Mouse (Mus musculus): Measurements from ENCODE around the gene Znhit1. TPM values are rescaled to one million over a fixed set of nuclear protein-coding genes. Genes with fewer than 3 reads are reported as not detected.

The Znhit1 gene
- polyA plus RNA-seq, 1 experiment, result 92.2 TPM

DNA sequence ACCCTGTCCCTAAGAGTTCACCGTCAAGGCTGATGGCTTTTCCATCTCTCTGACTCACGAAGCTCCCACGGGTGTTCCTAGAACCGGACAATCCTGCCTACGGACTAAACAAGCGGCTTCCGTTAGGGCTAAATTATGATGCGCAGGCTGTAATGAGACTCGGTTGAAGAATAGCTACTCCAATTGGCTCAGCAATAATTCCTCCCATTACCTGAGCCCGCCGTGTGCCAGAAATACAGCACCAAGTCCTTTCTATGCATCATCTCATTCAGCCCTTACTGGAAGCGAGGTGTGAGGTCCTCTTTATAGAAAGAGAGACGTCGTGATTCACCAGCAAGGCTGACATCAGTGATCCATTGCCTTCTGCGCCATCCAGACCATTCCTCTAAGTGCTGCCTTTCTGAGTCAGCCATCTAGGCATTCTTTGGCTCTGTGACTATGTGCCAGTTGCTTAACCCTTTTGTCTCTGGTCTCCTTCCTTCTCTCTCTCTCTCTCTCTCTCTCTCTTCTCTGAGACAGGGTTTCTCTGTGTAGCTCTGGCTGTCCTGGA lies 24.7 kb upstream of the Znhit1 start:
- no peak overlapping the region for H3K27ac ChIP-seq (ENCODE audit: insufficient read depth, low read depth, low read length)
- H3K27me3 ChIP-seq (ENCODE audit: control insufficient read depth, insufficient read depth, low read length), result no peaks in the 10 kb centered on the region; the same call in 1 of the 2 replicates
- TF ChIP-seq CTCF (IDR thresholded peaks at IDR 0.05; ENCODE audit: extremely low read depth, insufficient read length, insufficient replicate concordance, low read depth, low read length), result no peak
- no peak for TF ChIP-seq POLR2A (IDR thresholded peaks at IDR 0.05; ENCODE audit: low read depth, low read length)
- 68% methylated on average over 15 of the region's 15 CpGs for WGBS
- H3K36me3 ChIP-seq (ENCODE audit: control insufficient read depth, insufficient read depth, low read length), result no peaks in the 10 kb centered on the region
- H3K4me1 ChIP-seq (ENCODE audit: control insufficient read depth, insufficient read depth, insufficient read length, low read length), result peaks cover 2% of the 10 kb centered on the region; the same call in 1 of the 2 replicates
- H3K4me3 ChIP-seq (ENCODE audit: low read depth, low read length), result no peak overlapping the region

DNA sequence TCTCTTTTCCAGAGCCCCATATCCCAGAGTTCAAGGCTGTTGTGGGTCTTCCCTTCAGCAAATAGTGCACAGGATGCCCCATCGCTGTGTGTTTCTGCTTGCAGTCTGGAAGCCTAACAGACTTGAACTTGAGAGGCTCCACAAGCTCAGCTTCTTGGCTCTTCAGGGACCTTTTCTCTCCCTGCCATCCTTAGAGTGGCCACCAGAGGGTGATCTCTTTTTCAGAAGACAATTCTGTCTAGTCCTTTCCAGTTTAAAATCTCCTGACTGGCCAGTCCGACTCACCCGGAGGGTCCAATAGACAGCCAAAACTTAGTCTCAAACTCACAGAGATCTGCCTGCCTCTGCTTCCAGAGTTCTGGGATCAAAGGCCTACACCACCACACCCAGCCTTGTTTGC lies 22.2 kb upstream of the Znhit1 start:
- H3K27me3 ChIP-seq (ENCODE audit: control insufficient read depth, insufficient read depth, low read length), result no peaks in the 10 kb centered on the region; the same call in 1 of the 2 replicates
- H3K4me1 ChIP-seq (ENCODE audit: control insufficient read depth, insufficient read depth, insufficient read length, low read length), result no peaks in the 10 kb centered on the region
- 24% methylated on average over 3 of the region's 3 CpGs for WGBS
- TF ChIP-seq CTCF (IDR thresholded peaks at IDR 0.05; ENCODE audit: extremely low read depth, insufficient read length, insufficient replicate concordance, low read depth, low read length) (peak; percentile 55; the same call in 1 of the 2 replicates), POLR2A (IDR thresholded peaks at IDR 0.05; ENCODE audit: low read depth, low read length) (no peak)
- no peaks in the 10 kb centered on the region for H3K36me3 ChIP-seq (ENCODE audit: control insufficient read depth, insufficient read depth, low read length)
- H3K27ac ChIP-seq (ENCODE audit: insufficient read depth, low read depth, low read length), result no peak overlapping the region
- H3K4me3 ChIP-seq (ENCODE audit: low read depth, low read length), result no peak overlapping the region

GRCm38 (mm10) chr5:137007276-137007675 lies 19.5 kb upstream of the Znhit1 start:
- no peak for TF ChIP-seq POLR2A (IDR thresholded peaks at IDR 0.05; ENCODE audit: low read depth, low read length)
- no peak for TF ChIP-seq CTCF (IDR thresholded peaks at IDR 0.05; ENCODE audit: extremely low read depth, insufficient read length, insufficient replicate concordance, low read depth, low read length)
- no peak overlapping the region for H3K4me3 ChIP-seq (ENCODE audit: low read depth, low read length)
- 18% methylated on average over 8 of the region's 8 CpGs for WGBS
- H3K27me3 ChIP-seq (ENCODE audit: control insufficient read depth, insufficient read depth, low read length), result no peaks in the 10 kb centered on the region; the same call in 1 of the 2 replicates
- H3K27ac ChIP-seq (ENCODE audit: insufficient read depth, low read depth, low read length), result no peak overlapping the region
- no peaks in the 10 kb centered on the region for H3K4me1 ChIP-seq (ENCODE audit: control insufficient read depth, insufficient read depth, insufficient read length, low read length)
- H3K36me3 ChIP-seq (ENCODE audit: control insufficient read depth, insufficient read depth, low read length), result no peaks in the 10 kb centered on the region

- Histone ChIP-seq H3K27ac (ENCODE audit: insufficient read depth, low read depth, low read length) (no peak overlapping the region), H3K27me3 (ENCODE audit: control insufficient read depth, insufficient read depth, low read length) (no peaks in the 10 kb centered on the region), H3K4me3 (ENCODE audit: low read depth, low read length) (no peak overlapping the region), H3K4me1 (ENCODE audit: control insufficient read depth, insufficient read depth, insufficient read length, low read length) (no peaks in the 10 kb centered on the region), H3K36me3 (ENCODE audit: control insufficient read depth, insufficient read depth, low read length) (0 out of 2 replicates have a peak, but pooled peaks cover 2% of the 10 kb centered on the region)
- TF ChIP-seq CTCF (IDR thresholded peaks at IDR 0.05; ENCODE audit: extremely low read depth, insufficient read length, insufficient replicate concordance, low read depth, low read length) (no peak), POLR2A (IDR thresholded peaks at IDR 0.05; ENCODE audit: low read depth, low read length) (no peak)
- 89% methylated on average over 2 of the region's 2 CpGs for WGBS
These were observed 12.8 kb upstream of the Znhit1 start for GRCm38 (mm10) chr5:137000612-137001011.

DNA sequence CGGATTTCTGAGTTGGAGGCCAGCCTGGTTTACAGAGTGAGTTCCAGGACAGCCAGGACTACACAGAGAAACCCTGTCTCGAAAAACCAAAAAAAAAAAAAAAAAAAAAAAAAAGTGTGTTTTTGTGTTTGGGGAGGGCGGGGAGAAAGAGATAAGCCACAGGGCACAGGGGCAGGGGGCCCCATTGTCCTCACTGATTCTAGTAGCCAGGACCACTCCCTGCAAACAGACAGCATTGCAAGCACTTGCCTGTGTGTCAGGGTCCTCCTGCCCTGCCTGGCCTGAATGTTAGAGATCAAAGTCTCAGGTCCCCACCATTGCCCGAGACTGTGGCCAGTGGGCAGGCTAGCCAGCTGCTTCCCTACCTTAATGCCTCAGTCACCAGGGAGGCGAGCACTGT lies 11.6 kb upstream of the Znhit1 start:
- TF ChIP-seq CTCF (IDR thresholded peaks at IDR 0.05; ENCODE audit: extremely low read depth, insufficient read length, insufficient replicate concordance, low read depth, low read length), result no peak
- TF ChIP-seq POLR2A (IDR thresholded peaks at IDR 0.05; ENCODE audit: low read depth, low read length), result no peak
- Histone ChIP-seq H3K36me3 (ENCODE audit: control insufficient read depth, insufficient read depth, low read length) (0 out of 2 replicates have a peak, but pooled peaks cover 6% of the 10 kb centered on the region), H3K4me1 (ENCODE audit: control insufficient read depth, insufficient read depth, insufficient read length, low read length) (no peaks in the 10 kb centered on the region), H3K4me3 (ENCODE audit: low read depth, low read length) (no peak overlapping the region), H3K27ac (ENCODE audit: insufficient read depth, low read depth, low read length) (no peak overlapping the region), H3K27me3 (ENCODE audit: control insufficient read depth, insufficient read depth, low read length) (no peaks in the 10 kb centered on the region)
- 50% methylated on average over 5 of the region's 5 CpGs for WGBS

DNA sequence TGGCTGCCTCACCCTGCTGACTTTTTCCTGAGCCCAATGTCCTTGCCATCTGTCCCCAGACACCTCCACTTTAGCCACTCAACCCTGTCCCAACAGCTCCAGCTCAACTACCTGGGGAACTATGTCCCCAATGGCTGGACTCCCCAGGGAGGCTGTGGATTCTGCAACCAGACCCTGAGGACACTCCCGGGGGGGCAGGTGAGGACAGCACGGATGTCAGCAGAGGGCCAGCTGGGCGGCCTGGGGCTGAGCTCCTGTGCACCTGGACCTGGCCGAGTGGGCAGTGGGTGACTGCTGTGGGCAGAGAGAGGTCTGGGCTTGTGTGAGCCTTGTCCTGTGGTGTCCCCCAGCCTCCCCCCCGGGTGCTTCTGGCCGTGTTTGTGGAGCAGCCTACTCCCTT lies 2.0 kb upstream of the Znhit1 start:
- Histone ChIP-seq H3K27ac (ENCODE audit: insufficient read depth, low read depth, low read length) (no peak overlapping the region), H3K4me3 (ENCODE audit: low read depth, low read length) (no peak overlapping the region), H3K36me3 (ENCODE audit: control insufficient read depth, insufficient read depth, low read length) (peaks cover 23% of the 10 kb centered on the region), H3K4me1 (ENCODE audit: control insufficient read depth, insufficient read depth, insufficient read length, low read length) (peaks cover 6% of the 10 kb centered on the region; the same call in 1 of the 2 replicates), H3K27me3 (ENCODE audit: control insufficient read depth, insufficient read depth, low read length) (no peaks in the 10 kb centered on the region)
- no peak for TF ChIP-seq CTCF (IDR thresholded peaks at IDR 0.05; ENCODE audit: extremely low read depth, insufficient read length, insufficient replicate concordance, low read depth, low read length)
- no peak for TF ChIP-seq POLR2A (IDR thresholded peaks at IDR 0.05; ENCODE audit: low read depth, low read length)
- WGBS, result 90% methylated on average over 6 of the region's 6 CpGs

- H3K4me1 ChIP-seq (ENCODE audit: control insufficient read depth, insufficient read depth, insufficient read length, low read length), result peaks cover 9% of the 10 kb centered on the region; the same call in 1 of the 2 replicates
- TF ChIP-seq CTCF (IDR thresholded peaks at IDR 0.05; ENCODE audit: extremely low read depth, insufficient read length, insufficient replicate concordance, low read depth, low read length) (no peak), POLR2A (IDR thresholded peaks at IDR 0.05; ENCODE audit: low read depth, low read length) (no peak)
- H3K27ac ChIP-seq (ENCODE audit: insufficient read depth, low read depth, low read length), result no peak overlapping the region
- no peaks in the 10 kb centered on the region for H3K27me3 ChIP-seq (ENCODE audit: control insufficient read depth, insufficient read depth, low read length)
- no peak overlapping the region for H3K4me3 ChIP-seq (ENCODE audit: low read depth, low read length)
- peaks cover 19% of the 10 kb centered on the region for H3K36me3 ChIP-seq (ENCODE audit: control insufficient read depth, insufficient read depth, low read length)
- 57% methylated on average over 7 of the region's 7 CpGs for WGBS
These were observed 599 bp upstream of the Znhit1 start for GRCm38 (mm10) chr5:136988420-136988819.
